Comparison of ENCODE assay signal across 8 mouse cellular contexts in genomic region chr12:86188161-86188560, GRCm38 (mm10). TPM values are rescaled to one million over a fixed set of nuclear protein-coding genes. Genes with fewer than 3 reads are reported as not detected.
DNase-seq lines count a peak whose midpoint lies in the region; ATAC-seq and TF ChIP-seq lines count a peak whose summit lies in the region.

No protein-coding gene starts in this region.

- no peak overlapping the region for H3K4me3 ChIP-seq in liver, embryonic 13.5 days (replicated peaks)

- H3K4me1 ChIP-seq in liver, embryonic 13.5 days (replicated peaks): no peaks in the 10 kb centered on the region

- peak; percentile 57 for TF ChIP-seq CTCF in Patski (IDR thresholded peaks at IDR 0.05)

- POLR2A ChIA-PET in Patski (lab: Charles Lee): no interaction called here

- no peak overlapping the region for H3K9ac ChIP-seq in liver, embryonic 13.5 days

- no peak for ATAC-seq in Patski
- no peak for ATAC-seq in liver, embryonic 13.5 days (ENCODE audit: low read depth)
- ATAC-seq in activated CD4-positive, CD25-positive, alpha-beta regulatory T cell, adult 4 months: no peak

- H3K27me3 ChIP-seq in Patski: peaks cover 26% of the 10 kb centered on the region
- peaks cover 3% of the 10 kb centered on the region; the same call in 1 of the 2 replicates for H3K27me3 ChIP-seq in liver, embryonic 13.5 days

- H3K36me3 ChIP-seq in liver, embryonic 13.5 days: no peaks in the 10 kb centered on the region

- CTCF ChIA-PET in Patski (lab: Charles Lee): no interaction called here

- no peak overlapping the region for H3K27ac ChIP-seq in liver, embryonic 13.5 days

- peak; percentile 38 to 63 for DNase-seq in cerebellum, postnatal 25 days
- no peak for DNase-seq in cerebellum, adult 9-10 months
- peak; percentile 19 to 38 for DNase-seq in left cerebral cortex, postnatal 14 days (ENCODE audit: low spot score in 2 of 2)
- no peak for DNase-seq in left cerebral cortex, adult 11 months (ENCODE audit: low spot score)
- no peak for DNase-seq in Patski (ENCODE audit: low read depth, low spot score)
- peak; percentile 9 for DNase-seq in liver, embryonic 13.5 days
- DNase-seq in MN1 (ENCODE audit: low spot score): no peak

- H3K9me3 ChIP-seq in liver, embryonic 13.5 days (replicated peaks): no peaks in the 10 kb centered on the region

- 36% methylated on average over 5 of the region's 5 CpGs for WGBS in liver, embryonic 13.5 days (ENCODE audit: insufficient replicate concordance)

- in situ Hi-C loops in Patski (cut with MboI; ENCODE audit: low pct_unique_long_range_greater_than_20kb): no loop called here

- H3K4me2 ChIP-seq in liver, embryonic 13.5 days: no peak overlapping the region

- intact Hi-C loops in left cerebral cortex, postnatal 14 days (cut with DNase I): no loop called here

RNA-seq across cellular contexts. Expression of gene Gpatch2l, which starts 53.5 kb away (rescaled TPM):
- total RNA-seq in left cerebral cortex, postnatal 14 days (2021): 10 to 100 TPM; 36.7 to 38.0 TPM
- polyA plus RNA-seq in Patski (2021): 15.6 TPM
- polyA plus RNA-seq in liver, embryonic 13.5 days (2015; fragmentation: Nextera tagmentation; extraction: Ambion mirVana): 5.6 and 5.9 TPM in 2 replicates
- 10 to 100 TPM; 16.9 to 23.2 TPM for polyA plus RNA-seq in activated CD4-positive, CD25-positive, alpha-beta regulatory T cell, adult 4 months (2017; shearing (Covaris generic))

Comparison
In these comparisons a context has a peak if more than half of its experiments do, and no peak if none do; other contexts are left out.
1. DNase-seq: peak in cerebellum, postnatal 25 days (2 of 2), left cerebral cortex, postnatal 14 days (2 of 2) and liver, embryonic 13.5 days (single experiment); none in cerebellum, adult 9-10 months (single experiment), left cerebral cortex, adult 11 months (single experiment), Patski (single experiment) and MN1 (single experiment).